Mouse (Mus musculus) E14TG2a.4 (cell line): Measurements from ENCODE around the gene Ndufa12.

Experiments used
- CTCF ChIP-seq: conservative IDR thresholded peaks from 2 replicates; pipeline ENCODE4 v1.5.1; 2014; ENCODE audit warnings: low read length
- POU5F1 ChIP-seq: IDR thresholded peaks from 2 replicates; pipeline ENCODE4 v1.6.1; 2014; ENCODE audit warnings: low read length, borderline replicate concordance

DNA sequence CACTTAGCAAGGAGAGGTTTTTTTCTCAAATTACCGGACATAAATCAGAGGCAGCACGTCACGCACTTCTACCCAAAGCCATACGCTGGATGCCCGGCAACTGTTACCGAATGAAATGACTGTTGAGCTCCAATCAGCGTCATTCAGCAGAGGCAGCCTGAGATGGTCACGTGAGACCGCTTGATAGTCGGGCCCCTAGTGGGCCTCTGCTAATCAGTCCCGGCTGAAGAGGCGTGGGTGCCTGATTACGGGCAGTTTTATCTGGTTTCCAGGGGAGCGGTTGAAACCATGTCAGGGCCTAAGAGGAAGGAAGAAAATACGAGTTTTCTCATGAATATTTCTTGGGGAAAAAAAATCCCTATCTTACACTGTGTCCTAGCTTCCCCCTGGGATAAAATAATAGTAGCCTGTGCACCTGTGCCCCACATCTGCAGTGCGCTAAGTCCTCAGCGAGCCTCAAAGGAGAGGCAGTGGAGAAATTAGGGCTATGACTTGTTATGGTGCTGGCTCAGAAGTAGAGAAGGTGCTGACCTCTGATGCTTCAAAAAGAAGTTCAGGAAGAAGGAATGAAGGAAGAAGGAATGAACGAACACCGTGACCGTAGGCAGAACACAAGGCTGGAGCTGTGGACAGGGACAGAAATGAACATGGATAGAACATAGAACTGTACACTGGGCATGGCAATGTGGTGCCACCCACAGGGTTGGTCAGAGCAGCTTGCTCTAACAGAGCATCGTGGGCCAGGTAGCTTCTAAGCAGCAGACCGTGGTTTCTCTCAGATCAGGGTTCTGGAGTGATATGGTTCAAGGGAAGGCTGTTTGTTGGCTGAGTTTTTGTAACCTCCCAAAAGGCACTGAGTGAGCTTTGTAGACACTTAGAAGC lies 51.3 kb downstream of the Ndufa12 start:
- no peak for TF ChIP-seq CTCF
- TF ChIP-seq POU5F1 = no peak
